In the genomic region with DNA sequence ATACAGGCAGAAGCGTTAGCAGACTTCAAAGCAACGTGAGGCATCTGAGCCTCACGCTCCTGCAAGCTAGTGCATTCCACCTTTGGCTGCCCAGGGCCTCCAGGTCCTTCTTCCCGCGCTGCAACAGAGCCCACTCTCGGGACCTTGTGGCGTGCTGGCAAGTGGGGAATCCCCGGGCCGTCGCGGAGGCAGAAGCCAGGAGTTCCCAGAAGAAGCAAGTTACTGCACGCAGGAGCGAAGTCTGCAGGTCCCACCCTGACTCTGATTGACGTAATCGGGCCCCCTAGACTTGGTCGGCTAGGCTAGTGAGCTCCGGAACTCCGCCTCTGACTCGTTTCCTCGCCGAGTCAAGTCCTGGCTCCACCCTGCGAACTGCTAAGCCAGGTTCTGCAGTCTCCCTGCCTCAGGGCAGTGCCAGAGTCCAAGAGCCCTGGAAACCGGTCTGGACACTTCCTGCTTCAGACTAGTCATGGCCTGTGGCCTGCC, we compare ENCODE assay signal across 8 mouse cellular contexts. TPM values are rescaled to one million over a fixed set of nuclear protein-coding genes. Genes with fewer than 3 reads are reported as not detected.
DNase-seq lines count a peak whose midpoint lies in the region; ATAC-seq and TF ChIP-seq lines count a peak whose summit lies in the region.

No protein-coding gene starts in this region.

- ATAC-seq in G1E (ENCODE audit: extremely low read depth, insufficient number of reproducible peaks, low FRiP score, poor library complexity, severe bottlenecking) = peak; percentile 58
- ATAC-seq in hindbrain, embryonic 16.5 days = 0 out of 2 replicates have a peak, but pooled peaks have one; percentile 34
- ATAC-seq in liver, embryonic 13.5 days (ENCODE audit: low read depth) = peak; percentile 69

- H3K4me3 ChIP-seq in G1E (ENCODE audit: low read depth, low read length) = peak overlapping the region; percentile 72
- H3K4me3 ChIP-seq in hindbrain, embryonic 16.5 days (ENCODE audit: low read length) = peak overlapping the region; percentile 35
- peak overlapping the region; percentile 54 for H3K4me3 ChIP-seq in liver, embryonic 13.5 days (replicated peaks)

- peak; percentile 88 for DNase-seq in G1E (ENCODE audit: low spot score)
- DNase-seq in c-Kit-negative CD71-positive TER-119-positive erythroid progenitor cells, embryonic 14.5 days (ENCODE audit: low read depth, low spot score) = peak; percentile 47
- DNase-seq in gastrocnemius, adult 18-20 months (ENCODE audit: low spot score) = peak; percentile 55
- DNase-seq in liver, embryonic 13.5 days = peak; percentile 72
- DNase-seq in naive thymus-derived CD4-positive, alpha-beta T cell, adult 2 months (ENCODE audit: low read depth) = peak; percentile 81
- DNase-seq in thymus, postnatal 0 days (ENCODE audit: low spot score) = peak; percentile 89
- DNase-seq in left cerebral cortex, postnatal 25 days (ENCODE audit: low spot score in 2 of 2) = no peak

- WGBS in hindbrain, embryonic 16.5 days = 3% methylated on average over 23 of the region's 23 CpGs
- under 1% methylated on average over 23 of the region's 23 CpGs for WGBS in liver, embryonic 13.5 days (ENCODE audit: insufficient replicate concordance)

- peak overlapping the region; percentile 57 for H3K4me2 ChIP-seq in hindbrain, embryonic 16.5 days (ENCODE audit: low read length)
- peak overlapping the region; percentile 81 for H3K4me2 ChIP-seq in liver, embryonic 13.5 days

- peak overlapping the region; percentile 57 for H3K9ac ChIP-seq in hindbrain, embryonic 16.5 days (ENCODE audit: low read depth, low read length)
- H3K9ac ChIP-seq in liver, embryonic 13.5 days = peak overlapping the region; percentile 69

- intact Hi-C loops in left cerebral cortex, postnatal 25 days (cut with DNase I) = no loop called here

- H3K4me1 ChIP-seq in G1E (ENCODE audit: insufficient read depth, low read depth, low read length) = peaks cover 58% of the 10 kb centered on the region
- H3K4me1 ChIP-seq in hindbrain, embryonic 16.5 days (ENCODE audit: control insufficient read depth, insufficient read depth, low read depth, low read length) = peaks cover 35% of the 10 kb centered on the region
- H3K4me1 ChIP-seq in liver, embryonic 13.5 days (replicated peaks) = peaks cover 80% of the 10 kb centered on the region

- H3K36me3 ChIP-seq in G1E (replicated peaks) = peaks cover 11% of the 10 kb centered on the region
- no peaks in the 10 kb centered on the region for H3K36me3 ChIP-seq in hindbrain, embryonic 16.5 days (ENCODE audit: control insufficient read depth, insufficient read depth, low read length)
- no peaks in the 10 kb centered on the region for H3K36me3 ChIP-seq in liver, embryonic 13.5 days

- H3K27ac ChIP-seq in hindbrain, embryonic 16.5 days (ENCODE audit: low read depth, low read length) = peak overlapping the region; percentile 77
- H3K27ac ChIP-seq in liver, embryonic 13.5 days = peak overlapping the region; percentile 77

- H3K9me3 ChIP-seq in G1E (replicated peaks) = no peaks in the 10 kb centered on the region
- H3K9me3 ChIP-seq in hindbrain, embryonic 16.5 days (ENCODE audit: control insufficient read depth, low read length) = no peaks in the 10 kb centered on the region
- H3K9me3 ChIP-seq in liver, embryonic 13.5 days (replicated peaks) = no peaks in the 10 kb centered on the region

- TF ChIP-seq CTCF in G1E (IDR thresholded peaks at IDR 0.05; ENCODE audit: low read depth, low read length) = no peak

- no peaks in the 10 kb centered on the region for H3K27me3 ChIP-seq in G1E (ENCODE audit: insufficient read depth, low read length)
- H3K27me3 ChIP-seq in hindbrain, embryonic 16.5 days (replicated peaks; ENCODE audit: control insufficient read depth, insufficient read depth, low read length) = 0 out of 2 replicates have a peak, but pooled peaks cover 2% of the 10 kb centered on the region
- peaks cover 10% of the 10 kb centered on the region; the same call in 1 of the 2 replicates for H3K27me3 ChIP-seq in liver, embryonic 13.5 days

RNA-seq across cellular contexts. Expression of gene Ier2, which starts 6.0 kb away (rescaled TPM):
- 60.5 and 64.9 TPM in 2 replicates for total RNA-seq in G1E (2014; fragmentation: Nextera tagmentation)
- 43.1 and 48.5 TPM in 2 replicates for total RNA-seq in G1E (2017)
- polyA plus RNA-seq in G1E (2012) = 112 and 119 TPM in 2 replicates
- 1 to 10 TPM; 4.7 to 8.3 TPM for total RNA-seq in gastrocnemius, adult 18-20 months (2021)
- polyA plus RNA-seq in hindbrain, embryonic 16.5 days (2015; fragmentation: Nextera tagmentation; extraction: Ambion mirVana) = 18.2 and 19.6 TPM in 2 replicates
- polyA plus RNA-seq in liver, embryonic 13.5 days (2015; fragmentation: Nextera tagmentation; extraction: Ambion mirVana) = 20.5 and 24.1 TPM in 2 replicates
- 76.9 and 86.0 TPM in 2 replicates for polyA plus RNA-seq in thymus, postnatal 0 days (2015; fragmentation: Nextera tagmentation; extraction: Ambion mirVana)
- 10 to 100 TPM; 10.5 to 18.3 TPM for total RNA-seq in left cerebral cortex, postnatal 25 days (2021)

RNA-seq across cellular contexts. Expression of gene Trmt1, which starts 29.4 kb away (rescaled TPM):
- total RNA-seq in G1E (2014; fragmentation: Nextera tagmentation) = 63.3 and 64.9 TPM in 2 replicates
- total RNA-seq in G1E (2017) = 68.2 and 96.4 TPM in 2 replicates
- 244 and 260 TPM in 2 replicates for polyA plus RNA-seq in G1E (2012)
- total RNA-seq in gastrocnemius, adult 18-20 months (2021) = 10 to 100 TPM; 47.0 to 51.4 TPM
- polyA plus RNA-seq in hindbrain, embryonic 16.5 days (2015; fragmentation: Nextera tagmentation; extraction: Ambion mirVana) = 66.8 and 71.2 TPM in 2 replicates
- polyA plus RNA-seq in liver, embryonic 13.5 days (2015; fragmentation: Nextera tagmentation; extraction: Ambion mirVana) = 45.9 and 46.8 TPM in 2 replicates
- 50.0 and 51.5 TPM in 2 replicates for polyA plus RNA-seq in thymus, postnatal 0 days (2015; fragmentation: Nextera tagmentation; extraction: Ambion mirVana)
- 10 to 100 TPM; 85.2 to 90.1 TPM for total RNA-seq in left cerebral cortex, postnatal 25 days (2021)

RNA-seq across cellular contexts. Expression of gene Nacc1, which starts 31.0 kb away (rescaled TPM):
- total RNA-seq in G1E (2014; fragmentation: Nextera tagmentation) = 120 and 125 TPM in 2 replicates
- total RNA-seq in G1E (2017) = 48.1 and 54.5 TPM in 2 replicates
- 207 and 224 TPM in 2 replicates for polyA plus RNA-seq in G1E (2012)
- total RNA-seq in gastrocnemius, adult 18-20 months (2021) = 10 to 100 TPM; 19.3 to 22.8 TPM
- polyA plus RNA-seq in hindbrain, embryonic 16.5 days (2015; fragmentation: Nextera tagmentation; extraction: Ambion mirVana) = 12.4 and 15.5 TPM in 2 replicates
- 6.9 and 7.6 TPM in 2 replicates for polyA plus RNA-seq in liver, embryonic 13.5 days (2015; fragmentation: Nextera tagmentation; extraction: Ambion mirVana)
- polyA plus RNA-seq in thymus, postnatal 0 days (2015; fragmentation: Nextera tagmentation; extraction: Ambion mirVana) = 12.1 TPM in 2 replicates
- total RNA-seq in left cerebral cortex, postnatal 25 days (2021) = 10 to 100 TPM; 97.8 to 97.9 TPM

RNA-seq across cellular contexts. Expression of gene Lyl1, which starts 44.6 kb away (rescaled TPM):
- total RNA-seq in G1E (2014; fragmentation: Nextera tagmentation) (136 and 138 TPM in 2 replicates), G1E (2017) (81.2 and 95.6 TPM in 2 replicates)
- 550 and 561 TPM in 2 replicates for polyA plus RNA-seq in G1E (2012)
- 1 to 10 TPM in 1 of 2 experiments, under 1 TPM in 1; 0.73 to 1.6 TPM for total RNA-seq in gastrocnemius, adult 18-20 months (2021)
- 2.6 and 3.2 TPM in 2 replicates for polyA plus RNA-seq in hindbrain, embryonic 16.5 days (2015; fragmentation: Nextera tagmentation; extraction: Ambion mirVana)
- 61.2 and 61.3 TPM in 2 replicates for polyA plus RNA-seq in liver, embryonic 13.5 days (2015; fragmentation: Nextera tagmentation; extraction: Ambion mirVana)
- polyA plus RNA-seq in thymus, postnatal 0 days (2015; fragmentation: Nextera tagmentation; extraction: Ambion mirVana) = 8.1 and 8.8 TPM in 2 replicates
- total RNA-seq in left cerebral cortex, postnatal 25 days (2021) = 1 to 10 TPM; 2.8 to 3.5 TPM

Comparison
In these comparisons a context has a peak if more than half of its experiments do, and no peak if none do; other contexts are left out.
1. DNase-seq: peak in G1E (single experiment), c-Kit-negative CD71-positive TER-119-positive erythroid progenitor cells, embryonic 14.5 days (single experiment), gastrocnemius, adult 18-20 months (single experiment), liver, embryonic 13.5 days (single experiment), naive thymus-derived CD4-positive, alpha-beta T cell, adult 2 months (single experiment) and thymus, postnatal 0 days (single experiment); none in left cerebral cortex, postnatal 25 days (0 of 2).
2. RNA of gene Nacc1, which starts 31.0 kb away (polyA plus RNA-seq): 207 to 224 TPM in G1E; 12.4 to 15.5 TPM in hindbrain, embryonic 16.5 days, 12.1 TPM in thymus, postnatal 0 days and 6.9 to 7.6 TPM in liver, embryonic 13.5 days; every median in the first group is over 10 times any median in the second.
3. Peak in every context shown above with its lines, with median percentiles within 50 percentile points of each other: ATAC-seq and H3K4me3 ChIP-seq.